Mouse (Mus musculus) lung, embryonic 14.5 days (tissue): ENCODE results near the gene Arid1a. TPM values are rescaled to one million over a fixed set of nuclear protein-coding genes. Genes with fewer than 3 reads are reported as not detected.

Experiments
- ATAC-seq: fragments of 200-750 bp; cut with Nextera tagmentation; 2 replicates; pipeline ENCODE4 v1.8.0; 2017; ENCODE audit warnings: mild to moderate bottlenecking, moderate TSS enrichment, moderate library complexity; ENCODE audit not compliant: insufficient read depth
- DNase-seq: peaks from one replicate; pipeline ENCODE4 v3.0.0-alpha.2; 2015
- H3K27ac ChIP-seq: fragments of 300-500 bp; sonication (generic); 2 replicates; pipeline ENCODE4 v1.5.1; 2014; ENCODE audit warnings: low read depth, mild to moderate bottlenecking, moderate library complexity
- H3K27me3 ChIP-seq: fragments of 300-500 bp; sonication (generic); 2 replicates; pipeline ENCODE4 v1.6.1; 2014; ENCODE audit warnings: low read length, control low read depth; ENCODE audit not compliant: insufficient read depth
- H3K36me3 ChIP-seq: fragments of 300-500 bp; sonication (generic); 2 replicates; pipeline ENCODE4 v1.6.1; 2014; ENCODE audit warnings: control low read depth; ENCODE audit not compliant: insufficient read depth
- H3K4me1 ChIP-seq: fragments of 300-500 bp; sonication (generic); 2 replicates; pipeline ENCODE4 v1.6.1; 2014; ENCODE audit warnings: antibody characterized with exemption, control low read depth; ENCODE audit not compliant: insufficient read depth
- H3K4me2 ChIP-seq: fragments of 300-500 bp; sonication (generic); 2 replicates; pipeline ENCODE4 v1.6.1; 2014; ENCODE audit warnings: mild to moderate bottlenecking
- H3K4me3 ChIP-seq: fragments of 300-500 bp; sonication (generic); 2 replicates; pipeline ENCODE4 v1.5.1; 2014; ENCODE audit warnings: low read depth, low read length
- H3K9ac ChIP-seq: fragments of 300-500 bp; sonication (generic); 2 replicates; pipeline ENCODE4 v1.6.1; 2014
- H3K9me3 ChIP-seq: fragments of 300-500 bp; sonication (generic); 2 replicates; pipeline ENCODE4 v1.6.1; 2016; ENCODE audit warnings: low read depth, low read length, control low read depth
- CTCF ChIP-seq: IDR thresholded peaks from 2 replicates; pipeline ENCODE4 v1.5.1; 2016; ENCODE audit warnings: antibody characterized with exemption, low read depth
- WGBS: fragments of 180-500 bp; shearing (Covaris S2); extraction: QIAGEN DNeasy Blood & Tissue Kit; methylation state at CpG from one replicate; pipeline ENCODE4 v1.1.7; 2014; 5-methylcytosine and 5-hydroxymethylcytosine counted together
- microRNA-seq: library from miRNA; unstranded; fragments of <30 nt; microRNA quantifications from one replicate; pipeline ENCODE4, GENCODE M21; 2016; ENCODE audit warnings: borderline number of aligned reads
- polyA plus RNA-seq: library from polyadenylated mRNA; unstranded; fragments of >200 nt; fragmentation: Nextera tagmentation; extraction: Ambion mirVana; gene quantifications from 2 replicates; pipeline ENCODE4 v1.2.1, GENCODE M21; 2014

Arid1a gene
- polyA plus RNA-seq, 1 experiment from 2014 or later, result 44.7 TPM

- DNase-seq, result peak; percentile 90
- 9% methylated on average over 37 of the region's 47 CpGs for WGBS
Observed at GRCm38 (mm10) chr4:133633332-133634042, 123.1 kb downstream of the Arid1a start.

GRCm38 (mm10) chr4:133632483-133633327 lies 123.9 kb downstream of the Arid1a start:
- H3K4me2 ChIP-seq, result peak overlapping the region; percentile 92
- TF ChIP-seq CTCF, result no peak
- DNase-seq (peak; percentile 14), ATAC-seq (peak; percentile 55)
- no peaks in the 10 kb centered on the region for H3K27me3 ChIP-seq
- H3K9ac ChIP-seq, result peak overlapping the region; percentile 87
- no peaks in the 10 kb centered on the region for H3K9me3 ChIP-seq
- peak overlapping the region; percentile 69 for H3K27ac ChIP-seq
- H3K36me3 ChIP-seq, result no peaks in the 10 kb centered on the region
- H3K4me1 ChIP-seq, result no peaks in the 10 kb centered on the region
- peak overlapping the region; percentile 79 for H3K4me3 ChIP-seq
- under 1% methylated on average over 55 of the region's 69 CpGs for WGBS

More at GRCm38 (mm10) chr4:133633332-133634042, 123.1 kb downstream of the Arid1a start:
- Histone ChIP-seq H3K9ac (peak overlapping the region; percentile 87), H3K4me2 (peak overlapping the region; percentile 92), H3K4me1 (no peaks in the 10 kb centered on the region), H3K36me3 (no peaks in the 10 kb centered on the region), H3K4me3 (peak overlapping the region; percentile 79), H3K9me3 (no peaks in the 10 kb centered on the region), H3K27ac (peak overlapping the region; percentile 69; the same call in 1 of the 2 replicates), H3K27me3 (no peaks in the 10 kb centered on the region)
- peak; percentile 92 for ATAC-seq
- peak; percentile 62 for TF ChIP-seq CTCF

- TF ChIP-seq CTCF, result no peak
- ATAC-seq (no peak), DNase-seq (peak; percentile 27)
- WGBS, result 32% methylated on average over 9 of the region's 9 CpGs
- no peaks in the 10 kb centered on the region for H3K4me1 ChIP-seq
- H3K9ac ChIP-seq, result peak overlapping the region; percentile 87
- H3K4me2 ChIP-seq, result peak overlapping the region; percentile 92
- no peak overlapping the region for H3K27ac ChIP-seq
- H3K36me3 ChIP-seq, result no peaks in the 10 kb centered on the region
- no peaks in the 10 kb centered on the region for H3K9me3 ChIP-seq
- peak overlapping the region; percentile 79 for H3K4me3 ChIP-seq
- H3K27me3 ChIP-seq, result no peaks in the 10 kb centered on the region
Observed at GRCm38 (mm10) chr4:133631769-133632411, 124.7 kb downstream of the Arid1a start.

GRCm38 (mm10) chr4:133631071-133631768 lies 125.3 kb downstream of the Arid1a start:
- 80% methylated on average over 14 of the region's 14 CpGs for WGBS
- no peak overlapping the region for H3K27ac ChIP-seq
- no peak for TF ChIP-seq CTCF
- ATAC-seq (no peak), DNase-seq (no peak)
- H3K4me1 ChIP-seq, result 0 out of 2 replicates have a peak, but pooled peaks cover 2% of the 10 kb centered on the region
- peak overlapping the region; percentile 92 for H3K4me2 ChIP-seq
- H3K9me3 ChIP-seq, result no peaks in the 10 kb centered on the region
- H3K36me3 ChIP-seq, result peaks cover 6% of the 10 kb centered on the region
- no peaks in the 10 kb centered on the region for H3K27me3 ChIP-seq
- H3K4me3 ChIP-seq, result 0 out of 2 replicates have a peak overlapping the region, but pooled peaks have one; percentile 79
- 0 out of 2 replicates have a peak overlapping the region, but pooled peaks have one; percentile 14 for H3K9ac ChIP-seq

- WGBS, result 88% methylated on average over 8 of the region's 8 CpGs
- no peak overlapping the region for H3K27ac ChIP-seq
- H3K36me3 ChIP-seq, result peaks cover 14% of the 10 kb centered on the region
- no peak overlapping the region for H3K4me2 ChIP-seq
- no peaks in the 10 kb centered on the region for H3K27me3 ChIP-seq
- no peak overlapping the region for H3K9ac ChIP-seq
- no peak for TF ChIP-seq CTCF
- H3K4me3 ChIP-seq, result no peak overlapping the region
- no peak for DNase-seq
- ATAC-seq, result no peak
- 0 out of 2 replicates have a peak, but pooled peaks cover 2% of the 10 kb centered on the region for H3K4me1 ChIP-seq
- no peaks in the 10 kb centered on the region for H3K9me3 ChIP-seq
Observed at GRCm38 (mm10) chr4:133630326-133630920, 126.1 kb downstream of the Arid1a start.

GRCm38 (mm10) chr4:133629191-133629590 lies 127.4 kb downstream of the Arid1a start:
- ATAC-seq, result no peak
- H3K4me2 ChIP-seq, result no peak overlapping the region
- H3K27ac ChIP-seq, result no peak overlapping the region
- 80% methylated on average over 7 of the region's 7 CpGs for WGBS
- TF ChIP-seq CTCF, result no peak
- no peaks in the 10 kb centered on the region for H3K9me3 ChIP-seq
- H3K4me1 ChIP-seq, result 0 out of 2 replicates have a peak, but pooled peaks cover 2% of the 10 kb centered on the region
- peaks cover 24% of the 10 kb centered on the region for H3K36me3 ChIP-seq
- no peaks in the 10 kb centered on the region for H3K27me3 ChIP-seq
- DNase-seq, result no peak
- no peak overlapping the region for H3K9ac ChIP-seq
- no peak overlapping the region for H3K4me3 ChIP-seq

Small RNA genes within 50 kb of the gene (microRNA-seq; reads per million reads assigned to microRNA genes)
- not detected for gene Mir7227

Other genes with a start within 250 kb of the Arid1a start
- gene Kdf1, start 237.8 kb downstream of the Arid1a start, polyA plus RNA-seq, result 28.0 and 31.5 TPM in 2 replicates
- gene Nudc, start 210.8 kb downstream of the Arid1a start, polyA plus RNA-seq, result 248 and 258 TPM in 2 replicates
- gene Nr0b2, start 203.4 kb downstream of the Arid1a start, polyA plus RNA-seq, result 0.39 TPM in 1 of 2 replicates, not detected in the other
- 8.0 and 8.7 TPM in 2 replicates for gene Gpatch3, start 182.0 kb downstream of the Arid1a start, polyA plus RNA-seq
- gene Gpn2, start 172.4 kb downstream of the Arid1a start, polyA plus RNA-seq, result 21.1 and 23.7 TPM in 2 replicates
- 10.4 and 10.6 TPM in 2 replicates for gene Sfn, start 154.6 kb downstream of the Arid1a start, polyA plus RNA-seq
- gene Zdhhc18, start 106.6 kb downstream of the Arid1a start, polyA plus RNA-seq, result 5.5 and 9.9 TPM in 2 replicates
- gene Pigv, start 84.1 kb downstream of the Arid1a start, polyA plus RNA-seq, result 13.9 and 14.5 TPM in 2 replicates
- 46.2 and 49.5 TPM in 2 replicates for gene Rps6ka1, start 131.0 kb upstream of the Arid1a start, polyA plus RNA-seq
- 3,363 and 3,461 TPM in 2 replicates for gene Hmgn2, start 211.9 kb upstream of the Arid1a start, polyA plus RNA-seq
- gene Dhdds, start 244.1 kb upstream of the Arid1a start, polyA plus RNA-seq, result 43.7 and 45.6 TPM in 2 replicates